Mouse (Mus musculus): ENCODE measurements around the gene 1700025G04Rik.

DNA sequence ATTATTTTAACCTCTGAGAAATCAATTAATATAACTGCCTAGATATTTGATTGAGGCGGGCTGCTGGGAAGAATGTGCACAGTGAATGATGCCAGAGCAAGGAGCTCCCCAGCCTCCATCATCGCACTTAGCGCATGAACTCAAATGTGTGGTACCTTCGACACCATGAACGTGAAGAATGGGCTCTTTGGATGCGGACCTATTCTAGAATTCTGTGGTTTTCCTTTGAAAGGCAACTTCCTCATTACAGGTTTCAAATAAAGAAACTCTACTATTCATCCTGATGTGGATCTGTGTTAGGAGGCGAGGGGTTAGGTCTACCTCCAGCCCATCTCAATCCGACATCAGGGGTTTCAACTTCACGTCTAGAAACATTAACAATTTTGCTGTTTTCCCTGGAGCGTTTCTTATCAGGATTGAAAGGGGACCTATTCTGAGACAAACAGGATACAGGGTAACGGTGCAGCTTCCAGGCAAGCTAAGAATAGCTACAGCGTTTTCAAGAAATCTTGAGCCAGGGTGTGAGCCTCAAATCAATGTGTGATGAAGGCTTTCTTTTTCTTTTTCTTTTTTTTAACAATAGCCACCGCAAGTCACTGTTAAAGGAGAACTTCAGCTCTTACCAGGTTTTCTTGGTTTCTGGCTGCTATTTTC is 110.0 kb downstream of the 1700025G04Rik start:
- TF ChIP-seq CTCF (IDR thresholded peaks at IDR 0.05; ENCODE audit: low read depth) (no peak), EP300 (IDR thresholded peaks at IDR 0.05; ENCODE audit: low read depth) (no peak)
